Mouse (Mus musculus): ENCODE results near the gene Olfr49. TPM values are rescaled to one million over a fixed set of nuclear protein-coding genes. Genes with fewer than 3 reads are reported as not detected.

The Olfr49 gene
- polyA plus RNA-seq (2016; fragmentation: Nextera tagmentation; extraction: Ambion mirVana) = 0.08 TPM in 1 of 2 replicates, not detected in the other

GRCm38 (mm10) chr14:54284839-54285238, at the start of gene Olfr49:
Gene Olfr49, minus strand, starts transcription at chr14:54284939.
- Histone ChIP-seq H3K4me3 (no peak within 1 kb of the TSS), H3K36me3 (no peaks in the 10 kb centered on the region), H3K4me1 (no peaks in the 10 kb centered on the region), H3K27ac (no peak within 1 kb of the TSS), H3K27me3 (ENCODE audit: insufficient read depth, poor library complexity, severe bottlenecking) (no peaks in the 10 kb centered on the region), H3K9me3 (no peaks in the 10 kb centered on the region)
- DNase-seq (ENCODE audit: low spot score) = no peak
- 83% methylated on average over 1 of the region's 1 CpGs for WGBS

- H3K36me3 ChIP-seq = no peaks in the 10 kb centered on the region
- peaks cover 6% of the 10 kb centered on the region; the same call in 1 of the 2 replicates for H3K4me1 ChIP-seq
- no peaks in the 10 kb centered on the region for H3K9me3 ChIP-seq
- WGBS = 57% methylated on average over 8 of the region's 8 CpGs
- no peak overlapping the region for H3K4me3 ChIP-seq
- no peak overlapping the region for H3K27ac ChIP-seq
- DNase-seq (ENCODE audit: low spot score) = no peak
- no peaks in the 10 kb centered on the region for H3K27me3 ChIP-seq (ENCODE audit: insufficient read depth, poor library complexity, severe bottlenecking)
Measured at GRCm38 (mm10) chr14:54333452-54334189, 48.9 kb upstream of the Olfr49 start.

GRCm38 (mm10) chr14:54332176-54333074, 47.7 kb upstream of the Olfr49 start:
- no peak for DNase-seq (ENCODE audit: low spot score)
- peaks cover 6% of the 10 kb centered on the region; the same call in 1 of the 2 replicates for H3K4me1 ChIP-seq
- 77% methylated on average over 5 of the region's 5 CpGs for WGBS

GRCm38 (mm10) chr14:54331178-54331577, 46.4 kb upstream of the Olfr49 start:
- DNase-seq (ENCODE audit: low spot score) = no peak
- peaks cover 6% of the 10 kb centered on the region; the same call in 1 of the 2 replicates for H3K4me1 ChIP-seq
- no peaks in the 10 kb centered on the region for H3K27me3 ChIP-seq (ENCODE audit: insufficient read depth, poor library complexity, severe bottlenecking)
- H3K4me3 ChIP-seq = no peak overlapping the region
- WGBS = 86% methylated on average over 1 of the region's 1 CpGs
- H3K36me3 ChIP-seq = no peaks in the 10 kb centered on the region
- no peak overlapping the region for H3K27ac ChIP-seq
- no peaks in the 10 kb centered on the region for H3K9me3 ChIP-seq

More at GRCm38 (mm10) chr14:54332176-54333074, 47.7 kb upstream of the Olfr49 start:
- Histone ChIP-seq H3K27me3 (ENCODE audit: insufficient read depth, poor library complexity, severe bottlenecking) (no peaks in the 10 kb centered on the region), H3K9me3 (no peaks in the 10 kb centered on the region), H3K4me3 (no peak overlapping the region), H3K27ac (no peak overlapping the region), H3K36me3 (no peaks in the 10 kb centered on the region)

- no peak for DNase-seq (ENCODE audit: low spot score)
- H3K4me1 ChIP-seq = peaks cover 5% of the 10 kb centered on the region; the same call in 1 of the 2 replicates
- 31% methylated on average over 9 of the region's 9 CpGs for WGBS
- no peaks in the 10 kb centered on the region for H3K27me3 ChIP-seq (ENCODE audit: insufficient read depth, poor library complexity, severe bottlenecking)
- H3K4me3 ChIP-seq = no peak overlapping the region
- H3K9me3 ChIP-seq = no peaks in the 10 kb centered on the region
- no peak overlapping the region for H3K27ac ChIP-seq
- H3K36me3 ChIP-seq = no peaks in the 10 kb centered on the region
Measured at GRCm38 (mm10) chr14:54329201-54329600, 44.5 kb upstream of the Olfr49 start.

GRCm38 (mm10) chr14:54328548-54328947, 43.8 kb upstream of the Olfr49 start:
- no peak overlapping the region for H3K27ac ChIP-seq
- WGBS = 72% methylated on average over 2 of the region's 2 CpGs
- no peaks in the 10 kb centered on the region for H3K9me3 ChIP-seq
- H3K4me1 ChIP-seq = no peaks in the 10 kb centered on the region; the same call in 1 of the 2 replicates
- H3K27me3 ChIP-seq (ENCODE audit: insufficient read depth, poor library complexity, severe bottlenecking) = no peaks in the 10 kb centered on the region
- no peak overlapping the region for H3K4me3 ChIP-seq
- DNase-seq (ENCODE audit: low spot score) = no peak
- no peaks in the 10 kb centered on the region for H3K36me3 ChIP-seq

- no peak for DNase-seq (ENCODE audit: low spot score)
- Histone ChIP-seq H3K27me3 (ENCODE audit: insufficient read depth, poor library complexity, severe bottlenecking) (no peaks in the 10 kb centered on the region), H3K4me3 (no peak overlapping the region), H3K27ac (no peak overlapping the region), H3K4me1 (no peaks in the 10 kb centered on the region), H3K9me3 (0 out of 2 replicates have a peak, but pooled peaks cover 4% of the 10 kb centered on the region), H3K36me3 (no peaks in the 10 kb centered on the region)
- WGBS = 70% methylated on average over 5 of the region's 5 CpGs
Measured at GRCm38 (mm10) chr14:54324486-54324885, 39.7 kb upstream of the Olfr49 start.

GRCm38 (mm10) chr14:54321556-54322376, 37.0 kb upstream of the Olfr49 start:
- Histone ChIP-seq H3K4me3 (no peak overlapping the region), H3K9me3 (0 out of 2 replicates have a peak, but pooled peaks cover 4% of the 10 kb centered on the region), H3K27ac (no peak overlapping the region), H3K36me3 (no peaks in the 10 kb centered on the region), H3K27me3 (ENCODE audit: insufficient read depth, poor library complexity, severe bottlenecking) (no peaks in the 10 kb centered on the region), H3K4me1 (no peaks in the 10 kb centered on the region)
- no peak for DNase-seq (ENCODE audit: low spot score)
- WGBS = 58% methylated on average over 18 of the region's 18 CpGs

GRCm38 (mm10) chr14:54311763-54312162, 27.0 kb upstream of the Olfr49 start:
- Histone ChIP-seq H3K27me3 (ENCODE audit: insufficient read depth, poor library complexity, severe bottlenecking) (peaks cover 5% of the 10 kb centered on the region; the same call in 1 of the 2 replicates), H3K4me1 (no peaks in the 10 kb centered on the region), H3K36me3 (no peaks in the 10 kb centered on the region), H3K4me3 (no peak overlapping the region), H3K27ac (no peak overlapping the region), H3K9me3 (no peaks in the 10 kb centered on the region)
- DNase-seq (ENCODE audit: low spot score) = no peak
- WGBS = 29% methylated on average over 3 of the region's 3 CpGs

- H3K9me3 ChIP-seq = no peaks in the 10 kb centered on the region
- no peaks in the 10 kb centered on the region for H3K27me3 ChIP-seq (ENCODE audit: insufficient read depth, poor library complexity, severe bottlenecking)
- no peaks in the 10 kb centered on the region for H3K36me3 ChIP-seq
- 83% methylated on average over 3 of the region's 3 CpGs for WGBS
- DNase-seq (ENCODE audit: low spot score) = no peak
- H3K27ac ChIP-seq = no peak overlapping the region
- H3K4me3 ChIP-seq = no peak overlapping the region
- no peaks in the 10 kb centered on the region for H3K4me1 ChIP-seq
Measured at GRCm38 (mm10) chr14:54300676-54301075, 15.9 kb upstream of the Olfr49 start.

GRCm38 (mm10) chr14:54300136-54300535, 15.4 kb upstream of the Olfr49 start:
- Histone ChIP-seq H3K9me3 (no peaks in the 10 kb centered on the region), H3K36me3 (no peaks in the 10 kb centered on the region), H3K4me1 (no peaks in the 10 kb centered on the region), H3K4me3 (no peak overlapping the region), H3K27ac (no peak overlapping the region), H3K27me3 (ENCODE audit: insufficient read depth, poor library complexity, severe bottlenecking) (no peaks in the 10 kb centered on the region)
- 75% methylated on average over 5 of the region's 5 CpGs for WGBS
- no peak for DNase-seq (ENCODE audit: low spot score)

GRCm38 (mm10) chr14:54276446-54276845, 8.3 kb downstream of the Olfr49 start:
- Histone ChIP-seq H3K4me1 (no peaks in the 10 kb centered on the region), H3K9me3 (no peaks in the 10 kb centered on the region), H3K4me3 (no peak overlapping the region), H3K27me3 (ENCODE audit: insufficient read depth, poor library complexity, severe bottlenecking) (no peaks in the 10 kb centered on the region), H3K36me3 (no peaks in the 10 kb centered on the region), H3K27ac (no peak overlapping the region)
- WGBS = 79% methylated on average over 2 of the region's 2 CpGs
- DNase-seq (ENCODE audit: low spot score) = no peak
